Mouse (Mus musculus): ENCODE results near the gene Atl3.

The Atl3 gene

DNA sequence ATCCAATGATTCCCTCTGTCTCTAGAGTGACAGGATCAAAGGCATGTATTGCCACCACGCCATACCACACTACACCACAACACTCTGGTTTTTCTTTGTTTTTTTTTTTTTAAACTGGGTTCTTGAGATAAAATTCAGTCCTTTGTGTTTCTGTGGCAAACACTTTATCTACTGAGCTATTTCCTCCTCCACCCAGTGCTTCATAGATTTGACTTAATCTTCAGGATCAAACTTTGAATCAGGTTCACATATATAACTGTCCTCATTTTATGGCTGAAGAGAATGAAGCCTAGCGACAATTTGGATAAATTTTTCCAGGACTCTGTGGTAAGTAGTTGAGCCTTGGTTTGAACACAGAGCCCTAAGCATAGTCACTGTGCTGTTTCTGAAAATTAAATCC, 69.8 kb downstream of the Atl3 start:
- no peak for DNase-seq

DNA sequence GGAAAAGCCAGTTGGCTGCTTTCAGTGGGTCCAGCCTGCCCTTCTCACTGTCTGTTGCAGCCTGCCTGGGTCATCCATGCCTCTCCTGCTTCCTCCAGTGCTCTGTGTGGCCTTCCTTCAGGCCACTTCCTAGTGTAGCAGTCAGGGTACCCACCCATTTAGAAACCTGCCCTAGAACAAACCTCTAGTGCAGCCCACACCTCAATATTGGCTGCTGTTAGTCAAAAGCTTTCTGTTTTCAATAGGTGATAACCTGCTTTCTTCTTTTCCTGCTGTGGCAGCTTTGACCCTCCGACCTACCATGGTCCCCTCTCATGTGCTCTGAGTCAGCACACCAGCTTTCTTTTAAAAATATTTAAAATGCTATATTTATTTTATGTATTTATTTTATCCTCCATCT, 70.6 kb downstream of the Atl3 start:
- no peak for DNase-seq

DNA sequence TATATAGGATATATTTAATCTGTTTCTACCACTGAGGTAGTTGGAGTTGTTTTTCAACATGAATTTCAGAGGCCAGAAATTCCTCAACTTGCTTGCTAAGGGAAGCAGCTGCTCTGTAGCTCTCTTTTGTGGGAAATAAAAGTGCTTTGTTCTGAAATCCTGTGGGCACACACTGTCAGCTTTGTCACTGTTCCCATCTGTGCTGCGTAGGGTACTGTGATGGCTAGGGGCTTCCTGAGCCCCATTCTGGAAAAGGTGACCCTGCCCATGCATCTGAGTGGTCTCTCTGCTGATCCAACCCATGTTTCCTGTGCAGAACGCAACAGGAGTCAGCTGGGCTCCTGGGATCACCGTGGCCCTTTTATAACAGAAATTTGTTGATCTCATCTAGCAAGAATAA, 73.0 kb downstream of the Atl3 start:
- no peak for DNase-seq

DNA sequence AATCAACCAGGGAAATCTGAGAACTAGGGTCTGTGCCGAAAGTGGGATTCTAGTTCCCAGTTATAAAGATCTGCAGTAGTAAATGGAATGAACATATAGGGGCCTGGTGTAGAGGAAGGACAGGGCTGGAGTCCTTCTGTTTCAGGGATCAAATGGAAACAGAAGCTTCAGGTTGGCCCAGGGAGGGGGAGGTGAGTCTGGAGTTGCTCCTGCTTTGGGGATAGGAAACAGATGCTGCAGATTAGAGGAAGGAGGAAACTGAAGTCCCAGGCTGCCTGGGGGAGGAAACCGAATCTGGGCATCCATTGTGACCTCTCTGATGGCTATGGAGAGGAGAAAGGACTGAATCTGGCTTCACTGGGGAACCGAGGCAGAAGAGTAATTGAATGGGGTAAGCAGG, 74.5 kb downstream of the Atl3 start:
- DNase-seq: no peak

DNA sequence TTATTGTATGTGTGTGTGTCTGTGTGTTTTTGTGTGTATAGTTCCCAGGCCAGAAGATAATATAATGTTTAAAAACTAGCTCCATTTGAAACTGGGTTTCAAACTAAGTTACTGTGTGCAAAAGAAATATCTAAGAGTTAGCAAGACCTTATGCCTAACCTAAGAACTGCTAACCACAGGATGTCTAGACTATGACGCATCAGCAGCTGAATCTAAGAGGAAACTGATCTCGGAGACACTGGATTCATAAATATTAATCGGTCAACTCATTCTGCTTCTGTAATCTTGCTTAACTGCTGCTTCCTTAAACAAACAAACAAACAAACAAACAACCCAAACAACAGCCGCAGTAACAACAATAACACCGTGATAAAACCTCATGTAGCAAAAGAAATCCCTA, 75.8 kb downstream of the Atl3 start:
- no peak for DNase-seq

DNA sequence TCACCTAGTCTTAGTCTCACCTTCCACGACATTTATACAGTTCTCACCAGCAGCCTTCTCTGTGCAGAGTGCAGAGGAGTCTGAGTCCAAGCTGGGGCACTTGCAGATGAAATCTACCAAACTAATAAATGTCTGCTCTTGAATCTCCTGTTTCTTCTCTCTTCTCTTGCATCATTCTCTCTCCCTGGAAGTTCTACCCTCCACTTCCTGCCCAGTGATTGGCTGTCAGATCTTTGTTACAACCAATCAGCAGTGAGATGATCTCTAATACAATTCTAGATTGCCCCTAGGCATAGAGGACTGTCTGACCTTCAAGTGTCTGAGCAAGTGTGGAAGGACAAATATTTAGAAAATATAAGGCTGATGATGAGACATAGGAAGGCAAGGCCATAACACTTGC, 82.3 kb downstream of the Atl3 start:
- DNase-seq: no peak

DNA sequence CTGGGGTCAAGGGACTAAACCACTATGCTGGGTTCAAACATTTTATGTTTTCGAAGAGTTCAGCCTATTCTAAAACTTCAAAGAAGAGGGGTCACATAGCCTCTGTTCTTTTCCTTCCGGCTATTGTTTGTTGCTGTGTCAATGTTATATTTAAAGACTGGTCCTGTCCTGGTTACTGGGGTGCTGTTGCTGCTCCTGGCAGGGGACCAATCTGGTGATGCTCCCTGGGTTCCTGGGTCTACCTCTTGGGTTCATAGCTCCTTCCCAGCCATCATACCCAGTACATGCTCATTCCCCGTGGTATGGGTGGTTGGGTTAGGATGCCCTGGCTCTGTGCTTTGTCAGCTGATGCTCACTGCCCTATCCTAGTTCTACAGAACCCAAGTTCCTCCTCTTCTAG, 83.9 kb downstream of the Atl3 start:
- DNase-seq: no peak

DNA sequence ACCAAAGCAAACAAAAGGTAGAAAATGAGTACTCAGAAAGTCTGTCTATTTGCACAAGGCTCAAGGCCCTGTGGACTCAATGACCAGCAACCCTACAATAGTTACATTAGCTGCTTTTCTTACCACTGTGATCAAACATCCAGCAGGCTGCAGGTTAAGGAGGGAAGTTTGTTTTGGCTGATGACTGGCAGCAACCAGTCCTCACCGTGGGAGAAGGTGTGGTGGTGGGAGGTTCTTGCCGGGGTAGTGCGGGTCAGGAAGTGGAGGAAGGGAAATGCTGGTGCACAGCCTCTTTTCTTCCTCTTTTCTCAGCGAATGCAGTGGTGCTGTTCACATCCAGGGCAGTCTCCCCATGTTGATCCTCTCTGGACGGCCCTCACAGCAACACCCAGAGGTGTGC, 87.2 kb downstream of the Atl3 start:
- no peak for DNase-seq

DNA sequence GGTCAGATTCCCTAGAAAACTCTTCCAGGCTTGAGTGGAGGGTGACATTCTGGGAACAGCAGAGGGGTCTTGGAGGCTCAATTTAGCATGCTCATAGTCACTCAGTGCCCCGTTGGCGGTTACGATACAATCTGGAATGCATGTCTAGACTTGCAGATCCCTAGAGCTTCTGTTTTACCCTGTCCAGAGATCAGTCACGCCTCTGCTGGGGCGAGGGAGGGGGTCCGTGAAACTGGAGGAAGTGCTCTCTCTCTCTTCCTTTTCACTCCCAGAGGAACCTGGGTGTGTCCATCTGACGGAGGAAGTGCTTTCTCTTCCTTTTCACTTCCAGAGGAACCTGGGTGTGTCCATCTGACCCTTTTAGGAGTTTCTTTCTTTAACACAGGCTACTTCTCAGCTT, 89.3 kb downstream of the Atl3 start:
- no peak for DNase-seq

DNA sequence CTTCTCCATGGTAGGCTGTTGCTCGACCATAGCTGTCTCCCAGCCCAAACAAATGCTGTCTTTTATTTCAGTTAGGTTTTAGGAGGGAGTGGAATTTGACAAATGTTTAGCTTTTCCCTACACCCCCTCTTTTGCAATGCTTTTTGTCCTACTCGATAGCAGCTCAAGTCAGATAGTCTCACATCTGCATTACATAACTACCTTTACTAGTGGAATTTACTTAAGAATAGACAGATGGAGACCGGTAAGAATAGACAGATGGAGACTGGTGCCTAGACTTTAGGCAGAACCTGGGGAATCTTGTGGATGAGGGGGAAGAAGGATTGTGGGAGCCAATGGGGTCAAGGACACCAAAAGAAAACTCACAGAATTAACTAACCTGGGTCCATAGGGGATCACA, 89.8 kb downstream of the Atl3 start:
- no peak for DNase-seq

DNA sequence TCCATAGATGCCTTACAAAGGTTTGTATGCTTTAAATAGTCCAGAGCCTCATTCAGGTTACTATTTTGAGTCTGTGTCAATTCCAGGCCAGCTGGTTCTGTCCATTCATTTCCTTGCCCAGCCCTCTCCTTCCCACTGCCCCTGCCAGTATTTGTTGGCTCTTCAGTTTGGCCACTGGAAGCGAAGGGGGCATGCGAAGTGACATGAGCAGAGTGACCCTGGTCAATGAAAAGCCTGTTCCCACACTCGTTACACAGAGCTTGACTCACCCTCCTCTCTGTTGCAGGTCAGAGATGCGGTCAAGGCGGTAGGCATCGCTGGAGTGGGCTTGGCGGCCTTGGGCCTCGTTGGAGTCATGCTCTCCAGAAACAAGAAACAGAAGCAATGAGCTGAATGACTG, 91.4 kb downstream of the Atl3 start:
- no peak for DNase-seq

DNA sequence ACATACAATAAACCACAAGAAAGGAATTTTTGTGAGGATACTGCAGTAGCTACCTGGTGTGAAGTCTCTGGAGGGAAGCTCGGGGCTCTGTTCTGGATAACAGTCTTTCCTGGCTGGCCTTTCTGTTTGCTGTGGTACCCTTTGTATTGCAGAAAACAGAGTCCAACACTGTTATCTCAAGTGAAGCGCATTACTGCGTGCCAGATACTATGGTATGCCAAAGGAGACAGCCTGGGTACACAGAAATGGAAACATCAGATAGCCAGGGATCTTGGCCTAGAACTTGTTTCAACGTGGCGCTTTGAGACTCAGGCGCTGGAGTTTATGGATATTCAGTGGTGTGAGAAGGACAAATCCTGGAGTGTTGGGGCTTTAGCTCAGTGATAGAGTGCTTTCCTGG, 91.9 kb downstream of the Atl3 start:
- no peak for DNase-seq

All from kidney, adult 11 months (tissue).